Mouse (Mus musculus) kidney, postnatal 10 days (tissue): ENCODE measurements around the gene Gucy2c.

Experiments
- DNase-seq: peaks from one replicate; pipeline ENCODE4 v3.0.0; 2021; ENCODE audit warnings: mixed read lengths

Gucy2c gene

DNA sequence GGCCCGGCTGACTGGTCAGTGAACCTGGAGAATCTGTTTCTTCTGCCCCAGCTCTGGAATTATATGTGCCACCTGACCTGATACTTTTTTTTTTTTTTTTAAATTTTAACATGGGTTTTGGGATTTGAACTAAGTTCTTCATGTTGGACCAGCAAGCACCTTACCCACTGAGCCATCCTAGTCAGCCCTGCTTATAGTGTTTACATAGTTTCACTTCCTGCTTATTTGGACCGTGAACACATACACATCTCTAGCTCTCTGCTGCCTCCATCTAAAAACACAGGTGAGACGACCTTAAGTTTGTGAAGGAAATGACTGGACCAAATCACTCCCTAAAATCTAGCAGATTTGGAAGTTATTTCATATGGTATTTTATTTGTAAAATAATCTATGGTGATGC, 58.4 kb downstream of the Gucy2c start:
- DNase-seq, result no peak

- DNase-seq, result no peak
Observed at GRCm38 (mm10) chr6:136722565-136722964, 59.0 kb downstream of the Gucy2c start.

GRCm38 (mm10) chr6:136721925-136722324, 59.6 kb downstream of the Gucy2c start:
- peak; percentile 81 for DNase-seq

GRCm38 (mm10) chr6:136720436-136720835, 61.1 kb downstream of the Gucy2c start:
- no peak for DNase-seq

- DNase-seq, result no peak
Observed at GRCm38 (mm10) chr6:136715881-136716431, 65.6 kb downstream of the Gucy2c start.

GRCm38 (mm10) chr6:136714097-136714496, 67.5 kb downstream of the Gucy2c start:
- DNase-seq, result no peak

- DNase-seq, result no peak
Observed at GRCm38 (mm10) chr6:136710408-136710807, 71.2 kb downstream of the Gucy2c start.

DNA sequence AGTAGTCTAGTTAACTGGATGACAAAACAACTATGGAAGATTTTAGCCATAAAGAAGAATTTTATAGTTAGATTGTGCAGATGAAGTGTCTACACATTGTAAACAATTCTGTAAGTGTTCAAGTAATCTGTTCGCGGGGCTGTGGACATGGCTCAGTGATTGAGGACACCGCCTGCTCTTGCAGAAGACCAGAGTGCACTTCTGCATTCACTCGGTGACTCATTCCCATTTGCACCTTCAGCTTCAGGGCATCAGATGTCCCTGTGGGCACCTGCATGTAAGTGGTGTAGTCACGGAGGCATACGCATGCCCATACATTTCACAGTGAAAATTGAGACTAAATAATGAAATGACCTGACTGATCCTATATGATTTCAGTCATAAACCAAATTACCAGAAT, 73.0 kb downstream of the Gucy2c start:
- DNase-seq, result no peak

GRCm38 (mm10) chr6:136701878-136702277, 79.7 kb downstream of the Gucy2c start:
- DNase-seq, result no peak

DNA sequence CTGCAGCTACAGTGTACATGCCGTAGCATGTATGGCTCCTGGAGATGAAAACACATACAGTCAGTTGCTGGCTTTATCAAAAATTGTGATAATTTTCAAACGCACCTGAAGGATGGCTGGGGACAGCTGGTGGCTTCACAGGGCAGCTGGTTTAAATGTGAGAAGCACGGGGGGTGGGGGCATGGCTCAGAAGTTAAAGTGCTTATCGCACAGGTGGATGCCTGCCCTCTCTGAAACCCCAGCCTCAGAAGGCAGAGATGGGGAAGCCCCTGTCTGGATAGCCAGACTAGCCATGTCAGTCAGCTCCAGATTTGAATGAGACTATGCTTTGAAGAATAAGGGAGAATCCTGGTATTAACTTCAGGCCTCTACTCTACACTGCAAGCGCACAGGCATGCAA, 80.4 kb downstream of the Gucy2c start:
- no peak for DNase-seq

DNA sequence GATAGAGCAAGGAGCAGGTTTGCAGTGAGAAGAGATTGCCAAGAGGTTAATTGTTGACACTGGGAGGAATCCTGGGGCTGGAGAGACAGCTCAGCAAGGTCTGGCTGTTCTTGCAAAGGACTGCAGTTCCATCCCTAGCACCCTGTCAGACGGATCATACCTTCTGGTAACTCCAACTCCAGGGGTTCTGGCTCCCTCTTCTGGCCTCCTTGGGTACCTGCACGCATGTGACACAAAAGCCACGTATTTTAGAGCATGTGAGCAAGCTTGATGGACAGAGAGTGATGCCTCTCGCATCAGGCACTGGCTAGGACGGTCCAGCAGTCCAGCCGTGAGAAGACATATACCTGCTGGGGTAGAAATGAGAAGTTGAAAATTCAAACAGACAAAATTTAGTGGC, 90.3 kb downstream of the Gucy2c start:
- no peak for DNase-seq

- no peak for DNase-seq
Observed at GRCm38 (mm10) chr6:136690527-136690926, 91.0 kb downstream of the Gucy2c start.

DNA sequence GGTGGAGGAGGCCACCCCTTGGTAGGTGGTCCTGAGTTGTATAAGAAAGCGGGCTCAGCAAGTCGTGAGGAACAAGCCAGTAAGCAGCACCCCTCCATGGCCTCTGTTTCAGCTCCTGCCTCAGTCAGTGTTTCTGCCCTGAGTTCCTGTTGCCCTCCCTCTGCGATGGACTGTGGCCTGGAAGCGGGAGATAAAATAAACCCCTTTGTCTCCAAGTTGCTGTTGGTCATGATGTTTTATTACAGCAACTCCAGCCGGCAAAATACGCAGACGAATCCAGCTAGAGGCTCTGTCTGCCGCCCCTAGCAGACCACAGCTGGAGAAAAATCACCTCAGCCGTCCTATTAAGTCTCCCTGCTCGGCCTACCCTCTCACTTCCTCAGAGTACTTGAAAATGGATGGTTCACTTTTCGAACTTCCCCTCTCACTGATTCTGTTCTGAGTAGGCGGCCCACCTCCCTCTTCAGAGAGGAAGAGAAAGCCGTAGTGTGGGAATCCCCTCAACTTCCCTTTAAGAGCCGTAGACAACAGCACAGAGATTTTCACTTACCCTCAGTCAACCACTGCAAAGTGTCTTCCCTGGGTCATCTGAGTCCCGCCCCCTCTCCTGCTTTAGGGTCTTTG, 91.7 kb downstream of the Gucy2c start:
- peak; percentile 27 for DNase-seq

DNA sequence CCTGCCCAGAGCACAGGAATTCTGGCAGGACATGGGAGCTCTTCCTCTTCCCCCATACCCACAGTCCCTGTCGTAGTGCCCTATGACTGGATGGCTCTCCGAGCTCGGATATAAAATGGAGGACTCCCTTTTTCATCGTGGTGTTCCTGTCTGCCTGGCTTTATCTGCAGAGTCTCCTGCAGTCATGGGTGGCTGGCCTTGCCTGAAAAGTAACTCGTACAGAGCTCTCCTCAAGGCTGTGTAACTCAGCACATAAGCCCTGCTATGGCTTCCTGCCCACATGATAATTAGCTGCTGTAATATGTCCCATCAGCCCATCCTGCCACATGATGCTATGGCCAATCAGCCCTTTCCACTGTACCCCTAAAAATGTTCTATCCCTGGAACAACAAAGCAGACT, 96.1 kb downstream of the Gucy2c start:
- no peak for DNase-seq

- DNase-seq, result no peak
Observed at GRCm38 (mm10) chr6:136683410-136684334, 97.9 kb downstream of the Gucy2c start.

- DNase-seq, result no peak
Observed at GRCm38 (mm10) chr6:136679381-136679780, 102.2 kb downstream of the Gucy2c start.

- DNase-seq, result no peak
Observed at GRCm38 (mm10) chr6:136674935-136675334, 106.6 kb downstream of the Gucy2c start.

GRCm38 (mm10) chr6:136672467-136672866, 109.1 kb downstream of the Gucy2c start:
- peak; percentile 65 for DNase-seq

DNA sequence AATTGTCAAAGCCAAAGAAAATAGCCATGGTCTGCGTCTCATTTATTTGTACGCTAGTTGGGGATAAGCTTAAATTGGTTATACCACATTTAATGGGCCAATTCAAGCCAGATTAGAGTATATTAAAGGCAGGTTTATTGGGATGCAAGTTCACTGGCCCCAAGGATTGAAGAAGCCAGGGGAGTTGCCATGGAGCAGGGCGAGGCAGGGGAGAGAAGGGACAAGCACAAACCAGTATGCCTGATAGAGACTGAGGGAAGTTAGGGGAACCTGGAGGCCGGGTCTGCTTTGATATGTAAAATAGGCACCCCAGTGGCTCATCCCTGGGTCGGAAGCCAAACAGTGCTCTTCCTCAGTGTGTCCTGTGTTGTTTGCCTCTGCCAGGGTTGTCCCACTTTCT, 112.3 kb downstream of the Gucy2c start:
- DNase-seq, result no peak

GRCm38 (mm10) chr6:136668266-136668986, 113.1 kb downstream of the Gucy2c start:
- DNase-seq, result no peak

- no peak for DNase-seq
Observed at GRCm38 (mm10) chr6:136662063-136662462, 119.5 kb downstream of the Gucy2c start.

GRCm38 (mm10) chr6:136661706-136662016, 119.9 kb downstream of the Gucy2c start, which contains the start of gene Plbd1:
Gene Plbd1 (minus strand): TSS chr6:136661928.
- peak; percentile 53 for DNase-seq
